Mouse (Mus musculus) liver, postnatal 0 days (tissue): ENCODE measurements around the gene Slfn4. TPM values are rescaled to one million over a fixed set of nuclear protein-coding genes. Genes with fewer than 3 reads are reported as not detected.

Experiments
- ATAC-seq: fragments of 200-750 bp; cut with Nextera tagmentation; 2 replicates; pipeline ENCODE4 v1.8.0; 2017; ENCODE audit warnings: mild to moderate bottlenecking, moderate library complexity
- DNase-seq: peaks from one replicate; pipeline ENCODE4 v3.0.0-alpha.2; 2016
- H3K27ac ChIP-seq: fragments of 300-500 bp; sonication (generic); 2 replicates; pipeline ENCODE4 v1.5.1; 2014; ENCODE audit warnings: antibody characterized with exemption, moderate library complexity, mild to moderate bottlenecking, low read depth
- H3K27me3 ChIP-seq: fragments of 300-500 bp; sonication (generic); 2 replicates; pipeline ENCODE4 v1.6.1; 2014; ENCODE audit warnings: low read length, control low read depth, mixed read lengths; ENCODE audit not compliant: insufficient read depth
- H3K36me3 ChIP-seq: fragments of 300-500 bp; sonication (generic); replicated peaks from 2 replicates; pipeline ENCODE4 v1.6.1; 2014; ENCODE audit warnings: mild to moderate bottlenecking, control low read depth, low read length, moderate library complexity, mixed read lengths; ENCODE audit not compliant: insufficient read depth
- H3K4me1 ChIP-seq: fragments of 300-500 bp; sonication (generic); 2 replicates; pipeline ENCODE4 v1.6.1; 2014; ENCODE audit warnings: antibody characterized with exemption, mild to moderate bottlenecking, control low read depth; ENCODE audit not compliant: insufficient read depth
- H3K4me2 ChIP-seq: fragments of 300-500 bp; sonication (generic); 2 replicates; pipeline ENCODE4 v1.6.1; 2014; ENCODE audit warnings: low read depth, mild to moderate bottlenecking, low read length, moderate library complexity, mixed read lengths
- H3K4me3 ChIP-seq: fragments of 300-500 bp; sonication (generic); 2 replicates; pipeline ENCODE4 v1.5.1; 2014; ENCODE audit warnings: low read depth, low read length
- H3K9ac ChIP-seq: fragments of 300-500 bp; sonication (generic); replicated peaks from 2 replicates; pipeline ENCODE4 v1.6.1; 2014; ENCODE audit warnings: mild to moderate bottlenecking, moderate library complexity
- H3K9me3 ChIP-seq: fragments of 300-500 bp; sonication (generic); 2 replicates; pipeline ENCODE4 v1.6.1; 2016; ENCODE audit warnings: mild to moderate bottlenecking, control low read depth, low read length, mixed read lengths
- CTCF ChIP-seq: sonication (generic); IDR thresholded peaks from 2 replicates; pipeline ENCODE4 v1.5.1; 2016; ENCODE audit warnings: antibody characterized with exemption, low read depth
- EP300 ChIP-seq: IDR thresholded peaks from 2 replicates; pipeline ENCODE4 v1.6.1; 2016; ENCODE audit warnings: antibody characterized with exemption, low read depth, mild to moderate bottlenecking
- WGBS: fragments of 180-500 bp; shearing (Covaris S2); extraction: QIAGEN DNeasy Blood & Tissue Kit; methylation state at CpG from one replicate; pipeline ENCODE4 v1.1.7; 2014; ENCODE audit not compliant: insufficient replicate concordance; 5-methylcytosine and 5-hydroxymethylcytosine counted together
- polyA plus RNA-seq: library from polyadenylated mRNA; unstranded; fragments of >200 nt; fragmentation: Nextera tagmentation; extraction: Ambion mirVana; gene quantifications from 2 replicates; pipeline ENCODE4 v1.2.1, GENCODE M21; 2015

Gene Slfn4
- polyA plus RNA-seq, 1 experiment from 2014 or later = 3.1 TPM

GRCm38 (mm10) chr11:83238389-83238788, 63.4 kb downstream of the Slfn4 start:
- Histone ChIP-seq H3K4me2 (no peak overlapping the region), H3K4me3 (no peak overlapping the region), H3K36me3 (0 out of 2 replicates have a peak, but pooled peaks cover 4% of the 10 kb centered on the region), H3K9me3 (no peaks in the 10 kb centered on the region), H3K27me3 (no peaks in the 10 kb centered on the region), H3K4me1 (0 out of 2 replicates have a peak, but pooled peaks cover 3% of the 10 kb centered on the region), H3K9ac (no peak overlapping the region), H3K27ac (no peak overlapping the region)
- DNase-seq (no peak), ATAC-seq (no peak)
- no peak for TF ChIP-seq CTCF
- no peak for TF ChIP-seq EP300
- 90% methylated on average over 2 of the region's 2 CpGs for whole genome bisulfite sequencing

- 49% methylated on average over 2 of the region's 2 CpGs for WGBS
These were observed 64.8 kb downstream of the Slfn4 start for GRCm38 (mm10) chr11:83239811-83240210.

More at GRCm38 (mm10) chr11:83239811-83240210, 64.8 kb downstream of the Slfn4 start:
- Histone ChIP-seq H3K4me3 (no peak overlapping the region), H3K9me3 (no peaks in the 10 kb centered on the region), H3K4me2 (no peak overlapping the region), H3K4me1 (0 out of 2 replicates have a peak, but pooled peaks cover 3% of the 10 kb centered on the region), H3K27me3 (no peaks in the 10 kb centered on the region), H3K36me3 (0 out of 2 replicates have a peak, but pooled peaks cover 4% of the 10 kb centered on the region), H3K9ac (no peak overlapping the region), H3K27ac (no peak overlapping the region)
- no peak for TF ChIP-seq CTCF
- TF ChIP-seq EP300 = no peak
- DNase-seq (no peak), ATAC-seq (no peak)

Other genes starting within 250 kb of the Slfn4 start
- 4.5 and 5.1 TPM in 2 replicates for gene Slfn5, start 223.8 kb upstream of the Slfn4 start, polyA plus RNA-seq
- 1.8 and 2.2 TPM in 2 replicates for gene Slfn9, start 183.4 kb upstream of the Slfn4 start, polyA plus RNA-seq
- gene Slfn8, start 154.4 kb upstream of the Slfn4 start, polyA plus RNA-seq = 0.76 and 1.0 TPM in 2 replicates
- gene Slfn2, start 110.1 kb upstream of the Slfn4 start, polyA plus RNA-seq = 22.3 and 22.7 TPM in 2 replicates
- 2.6 and 2.8 TPM in 2 replicates for gene Slfn1, start 58.3 kb upstream of the Slfn4 start, polyA plus RNA-seq
- 0.77 and 1.1 TPM in 2 replicates for gene Slfn3, start 16.1 kb downstream of the Slfn4 start, polyA plus RNA-seq
- 14.3 and 14.8 TPM in 2 replicates for gene Slfn14, start 111.5 kb downstream of the Slfn4 start, polyA plus RNA-seq
- 7.6 and 8.3 TPM in 2 replicates for gene Ap2b1, start 123.8 kb downstream of the Slfn4 start, polyA plus RNA-seq
- 6.8 and 7.1 TPM in 2 replicates for gene Pex12, start 127.4 kb downstream of the Slfn4 start, polyA plus RNA-seq
- 0.05 TPM in 1 of 2 replicates, not detected in the other for gene Rasl10b, start 234.0 kb downstream of the Slfn4 start, polyA plus RNA-seq